Comparison of ENCODE assay signal across 9 mouse cellular contexts in the genomic region with DNA sequence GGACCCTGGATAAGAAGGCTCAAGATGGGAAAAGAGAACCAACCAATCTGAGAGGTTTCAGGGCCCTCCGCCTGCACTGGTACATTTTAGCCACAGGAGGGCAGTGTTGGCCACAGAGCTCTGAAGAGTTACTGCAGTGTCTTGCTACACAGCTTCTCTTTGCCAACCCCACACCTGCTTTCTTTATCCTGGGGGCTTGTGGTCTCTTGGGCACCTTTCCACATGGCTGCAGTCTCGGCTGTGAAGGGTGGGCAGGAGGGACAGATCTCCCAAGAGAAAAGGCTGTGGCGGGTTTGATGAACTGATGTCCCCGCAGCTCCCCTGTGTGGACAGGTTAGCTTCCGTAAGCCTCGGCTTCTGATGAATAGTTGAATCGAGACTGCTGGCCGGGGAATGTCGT. TPM values are rescaled to one million over a fixed set of nuclear protein-coding genes. Genes with fewer than 3 reads are reported as not detected.
DNase-seq lines count a peak whose midpoint lies in the region; ATAC-seq and TF ChIP-seq lines count a peak whose summit lies in the region.
"Had no signal": no experiment of that assay in that cellular context is flagged by ENCODE, and none has a peak within 500 bp of the region (broad histone marks: within the 10 kb centered on the region; RNA-seq: fewer than 3 reads in every experiment).

No protein-coding gene starts in this region.

- peak; percentile 92 for TF ChIP-seq RAD21 in MEL (IDR thresholded peaks at IDR 0.05; ENCODE audit: low read depth, low read length)

- H3K79me2 ChIP-seq in MEL (ENCODE audit: control insufficient read depth, insufficient read depth, low read length, poor library complexity) = no peaks in the 10 kb centered on the region

- no peak for TF ChIP-seq EP300 in MEL (IDR thresholded peaks at IDR 0.05; ENCODE audit: low read depth in 1 of 2, low read length in 2 of 2)

- no peaks in the 10 kb centered on the region for H3K36me3 ChIP-seq in MEL (ENCODE audit: control insufficient read depth in 1 of 2, insufficient read depth in 2 of 2, low read length in 2 of 2)
- no peaks in the 10 kb centered on the region for H3K36me3 ChIP-seq in lung, embryonic 15.5 days

- no peak overlapping the region for H3K27ac ChIP-seq in MEL (ENCODE audit: control insufficient read depth, low read depth, low read length)
- H3K27ac ChIP-seq in cerebellum, adult 2 months (ENCODE audit: insufficient read depth, low read length) = no peak overlapping the region
- peak overlapping the region; percentile 82 for H3K27ac ChIP-seq in layer of hippocampus, adult 2 months
- H3K27ac ChIP-seq in lung, embryonic 15.5 days = no peak overlapping the region
- H3K27ac ChIP-seq: macrophage had no signal

- H3K9ac ChIP-seq in MEL (ENCODE audit: control insufficient read depth, low read depth, low read length, poor library complexity, severe bottlenecking) = no peak overlapping the region
- no peak overlapping the region for H3K9ac ChIP-seq in lung, embryonic 15.5 days

- 0% methylated on average over 9 of the region's 9 CpGs for WGBS in cerebellum, adult 2 months
- 18% methylated on average over 9 of the region's 9 CpGs for WGBS in lung, embryonic 15.5 days

- TF ChIP-seq CTCF in MEL (IDR thresholded peaks at IDR 0.05 in 2 of 3, conservative IDR thresholded peaks at IDR 0.05 in 1 of 3; ENCODE audit: control insufficient read depth in 1 of 3, insufficient read depth in 1 of 3, low read depth in 2 of 3, low read length in 3 of 3, poor library complexity in 1 of 3, severe bottlenecking in 1 of 3) = peak; percentile 95 to 96 (median 95)
- TF ChIP-seq CTCF in cerebellum, adult 2 months (IDR thresholded peaks at IDR 0.05; ENCODE audit: borderline replicate concordance, insufficient read depth, low read depth, low read length) = peak; percentile 95
- peak; percentile 99 for TF ChIP-seq CTCF in layer of hippocampus, adult 2 months (conservative IDR thresholded peaks at IDR 0.05)

- no peak for TF ChIP-seq POLR2A in MEL (IDR thresholded peaks at IDR 0.05; ENCODE audit: control insufficient read depth in 1 of 2, insufficient read depth in 1 of 2, low read depth in 1 of 2, low read length in 2 of 2, poor library complexity in 1 of 2)
- TF ChIP-seq POLR2A in cerebellum, adult 2 months (IDR thresholded peaks at IDR 0.05; ENCODE audit: borderline replicate concordance, insufficient read depth, low read length) = no peak

- peak overlapping the region; percentile 48 for H3K4me2 ChIP-seq in lung, embryonic 15.5 days

- H3K9me3 ChIP-seq in MEL (replicated peaks; ENCODE audit: insufficient read depth, low read length) = no peaks in the 10 kb centered on the region
- no peaks in the 10 kb centered on the region for H3K9me3 ChIP-seq in lung, embryonic 15.5 days

- H3K27me3 ChIP-seq in MEL (ENCODE audit: control insufficient read depth in 1 of 2, insufficient read depth in 2 of 2, low read length in 2 of 2) = peaks cover 4 to 13% of the 10 kb centered on the region in 2 experiments
- H3K27me3 ChIP-seq in cerebellum, adult 2 months (ENCODE audit: control insufficient read depth, insufficient read depth, low read length) = no peaks in the 10 kb centered on the region
- H3K27me3 ChIP-seq in lung, embryonic 15.5 days = no peaks in the 10 kb centered on the region; the same call in 1 of the 2 replicates

- H3K4me1 ChIP-seq in MEL (ENCODE audit: control insufficient read depth in 1 of 2, insufficient read depth in 2 of 2, low read length in 2 of 2) = no peaks in the 10 kb centered on the region
- H3K4me1 ChIP-seq in cerebellum, adult 2 months (ENCODE audit: control insufficient read depth, insufficient read depth, low read length) = no peaks in the 10 kb centered on the region
- H3K4me1 ChIP-seq in lung, embryonic 15.5 days = peaks cover 19% of the 10 kb centered on the region

- peak; percentile 79 for DNase-seq in MEL (ENCODE audit: low read depth, low spot score)
- peak; percentile 81 to 91 for DNase-seq in cerebellum, adult 2 months
- DNase-seq in forelimb bud, embryonic 11.5 days (ENCODE audit: low read depth, low spot score) = peak; percentile 87
- peak; percentile 87 for DNase-seq in heart, postnatal 4 days
- peak; percentile 80 to 92 for DNase-seq in layer of hippocampus, adult 2 months (ENCODE audit: low spot score in 2 of 2)
- DNase-seq in ovary, postnatal 36 days (ENCODE audit: low spot score) = peak; percentile 75
- DNase-seq in thymus, postnatal 25 days = peak; percentile 80

- no peak overlapping the region for H3K4me3 ChIP-seq in MEL (ENCODE audit: control insufficient read depth in 1 of 2, insufficient read depth in 1 of 2, low read depth in 2 of 2, low read length in 2 of 2)
- H3K4me3 ChIP-seq in cerebellum, adult 2 months (replicated peaks; ENCODE audit: insufficient read depth, low read depth, low read length) = peak overlapping the region; percentile 68
- H3K4me3 ChIP-seq in layer of hippocampus, adult 2 months = peak overlapping the region; percentile 33
- H3K4me3 ChIP-seq in lung, embryonic 15.5 days = 0 out of 2 replicates have a peak overlapping the region, but pooled peaks have one; percentile 15

- peak; percentile 52; the same call in 1 of the 2 replicates for ATAC-seq in lung, embryonic 15.5 days (ENCODE audit: borderline replicate concordance, extremely low read depth, low FRiP score, low TSS enrichment)

TF ChIP-seq in MEL, 35 proteins besides CTCF, POLR2A, EP300 and RAD21:
- TF ChIP-seq ZC3H11A (IDR thresholded peaks at IDR 0.05; ENCODE audit: low read depth, low read length) (peak; percentile 87), USF2 (IDR thresholded peaks at IDR 0.05; ENCODE audit: borderline replicate concordance in 1 of 2, insufficient read depth in 1 of 2, low read depth in 1 of 2, low read length in 2 of 2) (no peak), SMC3 (IDR thresholded peaks at IDR 0.05; ENCODE audit: low read depth, low read length) (peak; percentile 85), SIN3A (IDR thresholded peaks at IDR 0.05; ENCODE audit: low read length) (0 out of 2 replicates have a peak, but pooled peaks have one; percentile 46)

RNA-seq across cellular contexts. Expression of a gene that starts 10.1 kb away (rescaled TPM):
- total RNA-seq in MEL (2012; rRNA removed) = 0.04 and 0.07 TPM in 2 replicates
- polyA plus RNA-seq in MEL (2012; ENCODE audit: insufficient read depth in 1 of 2, insufficient read length in 2 of 2, low read depth in 1 of 2, low replicate concordance in 2 of 2, missing spikeins in 1 of 2) = under 1 TPM in 1 of 2 experiments, not detected in 1; 0.07 TPM
- polyA plus RNA-seq in cerebellum, adult 2 months (2012; rRNA removed) = 6.2 and 6.5 TPM in 2 replicates
- total RNA-seq in heart, postnatal 4 days (2021) = not detected
- 10 to 100 TPM; 17.3 to 18.0 TPM for total RNA-seq in layer of hippocampus, adult 2 months (2021)
- 0.07 TPM in 1 of 2 replicates, not detected in the other for polyA plus RNA-seq in lung, embryonic 15.5 days (2015; fragmentation: Nextera tagmentation; extraction: Ambion mirVana)
- polyA plus RNA-seq: macrophage had no signal

RNA-seq across cellular contexts. Expression of a gene that starts 18.9 kb away (rescaled TPM):
- total RNA-seq in MEL (2012; rRNA removed) = 92.1 and 111 TPM in 2 replicates
- 10 to 100 TPM; 74.2 to 96.4 TPM for polyA plus RNA-seq in MEL (2012; ENCODE audit: insufficient read depth in 1 of 2, insufficient read length in 2 of 2, low read depth in 1 of 2, low replicate concordance in 2 of 2, missing spikeins in 1 of 2)
- 25.6 and 27.4 TPM in 2 replicates for polyA plus RNA-seq in cerebellum, adult 2 months (2012; rRNA removed)
- total RNA-seq in heart, postnatal 4 days (2021) = 10 to 100 TPM; 41.6 to 41.8 TPM
- 10 to 100 TPM; 28.0 to 28.4 TPM for total RNA-seq in layer of hippocampus, adult 2 months (2021)
- 162 and 165 TPM in 2 replicates for polyA plus RNA-seq in lung, embryonic 15.5 days (2015; fragmentation: Nextera tagmentation; extraction: Ambion mirVana)

RNA-seq across cellular contexts. Expression of a gene that starts 21.3 kb away (rescaled TPM):
- 3.7 and 4.6 TPM in 2 replicates for total RNA-seq in MEL (2012; rRNA removed)
- 1 to 10 TPM in 1 of 2 experiments, not detected in 1; 9.5 TPM for polyA plus RNA-seq in MEL (2012; ENCODE audit: insufficient read depth in 1 of 2, insufficient read length in 2 of 2, low read depth in 1 of 2, low replicate concordance in 2 of 2, missing spikeins in 1 of 2)
- polyA plus RNA-seq in cerebellum, adult 2 months (2012; rRNA removed) = 50.8 and 53.5 TPM in 2 replicates
- total RNA-seq in heart, postnatal 4 days (2021) = 1 to 10 TPM; 7.1 to 8.1 TPM
- 10 to 100 TPM; 69.7 to 79.0 TPM for total RNA-seq in layer of hippocampus, adult 2 months (2021)
- polyA plus RNA-seq in lung, embryonic 15.5 days (2015; fragmentation: Nextera tagmentation; extraction: Ambion mirVana) = 2.0 and 3.0 TPM in 2 replicates

RNA-seq across cellular contexts. Expression of a gene that starts 36.2 kb away (rescaled TPM):
- total RNA-seq in MEL (2012; rRNA removed) = 2.9 and 3.6 TPM in 2 replicates
- 1 to 10 TPM in 1 of 2 experiments, not detected in 1; 5.9 TPM for polyA plus RNA-seq in MEL (2012; ENCODE audit: insufficient read depth in 1 of 2, insufficient read length in 2 of 2, low read depth in 1 of 2, low replicate concordance in 2 of 2, missing spikeins in 1 of 2)
- 13.1 and 13.8 TPM in 2 replicates for polyA plus RNA-seq in cerebellum, adult 2 months (2012; rRNA removed)
- total RNA-seq in heart, postnatal 4 days (2021) = 1 to 10 TPM; 4.9 to 5.4 TPM
- total RNA-seq in layer of hippocampus, adult 2 months (2021) = 10 to 100 TPM; 16.3 to 16.8 TPM
- polyA plus RNA-seq in lung, embryonic 15.5 days (2015; fragmentation: Nextera tagmentation; extraction: Ambion mirVana) = 2.6 and 3.4 TPM in 2 replicates

RNA-seq across cellular contexts. Expression of a gene that starts 45.9 kb away (rescaled TPM):
- total RNA-seq in MEL (2012; rRNA removed) = 4.4 and 5.6 TPM in 2 replicates
- 10 to 100 TPM in 1 of 2 experiments, not detected in 1; 14.6 TPM for polyA plus RNA-seq in MEL (2012; ENCODE audit: insufficient read depth in 1 of 2, insufficient read length in 2 of 2, low read depth in 1 of 2, low replicate concordance in 2 of 2, missing spikeins in 1 of 2)
- 25.9 and 26.9 TPM in 2 replicates for polyA plus RNA-seq in cerebellum, adult 2 months (2012; rRNA removed)
- total RNA-seq in heart, postnatal 4 days (2021) = 1 to 10 TPM; 6.9 to 7.7 TPM
- 10 to 100 TPM; 31.9 to 34.6 TPM for total RNA-seq in layer of hippocampus, adult 2 months (2021)
- polyA plus RNA-seq in lung, embryonic 15.5 days (2015; fragmentation: Nextera tagmentation; extraction: Ambion mirVana) = 14.5 TPM in 2 replicates

Comparison
In these comparisons a context has a peak if more than half of its experiments do, and no peak if none do; other contexts are left out.
1. H3K4me3 ChIP-seq: peak in cerebellum, adult 2 months (single experiment), layer of hippocampus, adult 2 months (single experiment) and lung, embryonic 15.5 days (single experiment); none in MEL (0 of 2).
2. RNA of a gene that starts 10.1 kb away (total RNA-seq): 17.3 to 18.0 TPM in layer of hippocampus, adult 2 months; 0.04 to 0.07 TPM in MEL and not detected in heart, postnatal 4 days; every median in the first group is over 10 times any median in the second.
3. RNA of a gene that starts 21.3 kb away (total RNA-seq): 69.7 to 79.0 TPM in layer of hippocampus, adult 2 months; 7.1 to 8.1 TPM in heart, postnatal 4 days and 3.7 to 4.6 TPM in MEL; every median in the first group is over 4 times any median in the second.
4. Peak in every context shown above with its lines, with median percentiles within 50 percentile points of each other: DNase-seq and CTCF ChIP-seq.